In genomic region chr7:18988780-18989179, GRCm38 (mm10) we compare ENCODE assay signal across 21 mouse cellular contexts. TPM values are rescaled to one million over a fixed set of nuclear protein-coding genes. Genes with fewer than 3 reads are reported as not detected.
"Had no signal": no experiment of that assay in that cellular context is flagged by ENCODE, and none has a peak within 500 bp of the region (broad histone marks: within the 10 kb centered on the region; RNA-seq: fewer than 3 reads in every experiment).

No protein-coding gene starts in this region.

- H3K4me3 ChIP-seq: lung, embryonic 15.5 days; megakaryocyte, embryonic 14.5 days; midbrain, embryonic 13.5 days; midbrain, embryonic 15.5 days; neural tube, embryonic 12.5 days; stomach, embryonic 15.5 days had no signal

- DNase-seq: lung, adult 2 months; lung, postnatal 14 days; lung, postnatal 36 days; right cerebral cortex, postnatal 14 days; thymus, adult 2 months; thymus, postnatal 25 days; thymus, postnatal 4 days had no signal

- H3K27ac ChIP-seq: lung, embryonic 15.5 days; macrophage; midbrain, embryonic 13.5 days; neural tube, embryonic 12.5 days; stomach, embryonic 15.5 days; stomach, postnatal 0 days had no signal

- H3K27me3 ChIP-seq: midbrain, embryonic 15.5 days had no signal

RNA-seq across cellular contexts. Expression of gene Nanos2, which starts 1.6 kb away (rescaled TPM):
- polyA plus RNA-seq: lung, embryonic 15.5 days; lung, postnatal 0 days; macrophage; spleen, adult 2 months; stomach, embryonic 15.5 days; stomach, postnatal 0 days; urinary bladder, adult 2 months had no signal

RNA-seq across cellular contexts. Expression of gene Foxa3, which starts 34.6 kb away (rescaled TPM):
- polyA plus RNA-seq: macrophage; midbrain, embryonic 11.5 days; midbrain, embryonic 13.5 days; midbrain, embryonic 15.5 days; midbrain, postnatal 0 days; neural tube, embryonic 14.5 days; urinary bladder, adult 2 months had no signal
